Mouse (Mus musculus): ENCODE results near the gene Serpinh1. TPM values are rescaled to one million over a fixed set of nuclear protein-coding genes. Genes with fewer than 3 reads are reported as not detected.

Serpinh1 gene
- polyA plus RNA-seq, 1 experiment from 2014 or later = 102 TPM

DNA sequence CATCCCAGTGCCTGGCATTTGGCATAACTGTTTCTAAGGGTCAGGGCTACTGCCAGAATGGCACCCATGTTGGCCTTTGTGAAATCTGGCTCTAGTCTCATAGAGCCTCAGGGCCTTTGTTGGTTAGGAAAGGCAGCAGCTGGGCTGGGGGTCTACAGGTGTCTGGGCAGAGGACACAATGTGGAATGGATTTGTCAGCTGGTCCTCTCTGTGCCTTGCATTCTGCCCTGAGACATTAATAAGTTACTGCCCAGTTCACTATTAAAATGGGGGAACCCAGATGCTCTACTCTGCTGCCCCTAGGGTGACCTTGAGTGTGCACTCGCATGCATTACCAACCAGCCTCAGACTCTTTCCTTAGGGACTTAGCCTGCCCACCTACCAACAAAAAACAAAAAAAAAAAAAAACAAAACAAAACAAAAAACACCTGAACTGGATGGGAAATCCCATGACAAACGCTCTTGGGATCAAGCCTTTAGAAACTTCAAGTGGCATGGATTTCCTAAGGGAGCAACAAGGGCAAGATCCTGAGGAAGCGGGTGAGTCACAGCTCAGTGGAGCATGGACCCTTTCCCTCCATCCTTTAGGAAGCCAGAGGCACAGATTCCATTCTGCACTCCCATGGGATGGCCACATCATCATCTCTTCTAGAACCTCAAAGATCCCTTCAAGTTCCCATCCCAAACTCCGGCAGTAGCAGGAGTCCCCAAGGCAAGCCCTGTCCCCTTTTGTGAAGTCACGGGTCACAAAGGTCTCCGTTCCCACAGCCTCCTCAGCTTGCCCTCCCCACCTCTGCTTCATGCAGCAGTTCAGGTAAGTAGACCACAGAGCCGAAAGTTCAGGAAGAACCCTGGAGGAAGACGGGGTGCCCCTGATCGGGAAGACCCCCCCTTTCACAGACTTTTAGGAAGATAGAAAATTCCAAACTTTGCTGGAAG lies 3.0 kb downstream of the Serpinh1 start:
- Histone ChIP-seq H3K9me3 (replicated peaks; ENCODE audit: control insufficient read depth, low read length) (no peaks in the 10 kb centered on the region), H3K4me1 (ENCODE audit: control insufficient read depth, insufficient read depth, low read length) (peaks cover 27% of the 10 kb centered on the region), H3K9ac (ENCODE audit: low read length) (peak overlapping the region; percentile 64; the same call in 1 of the 2 replicates), H3K36me3 (ENCODE audit: control insufficient read depth, insufficient read depth, low read length) (peaks cover 31% of the 10 kb centered on the region), H3K27me3 (replicated peaks; ENCODE audit: control insufficient read depth, insufficient read depth, low read length) (no peaks in the 10 kb centered on the region), H3K4me2 (ENCODE audit: low read length) (peak overlapping the region; percentile 74), H3K27ac (ENCODE audit: low read depth, low read length) (no peak overlapping the region), H3K4me3 (ENCODE audit: low read depth, low read length) (no peak overlapping the region)
- DNase-seq (ENCODE audit: low spot score) (no peak), ATAC-seq (no peak)
- WGBS = 82% methylated on average over 9 of the region's 9 CpGs

DNA sequence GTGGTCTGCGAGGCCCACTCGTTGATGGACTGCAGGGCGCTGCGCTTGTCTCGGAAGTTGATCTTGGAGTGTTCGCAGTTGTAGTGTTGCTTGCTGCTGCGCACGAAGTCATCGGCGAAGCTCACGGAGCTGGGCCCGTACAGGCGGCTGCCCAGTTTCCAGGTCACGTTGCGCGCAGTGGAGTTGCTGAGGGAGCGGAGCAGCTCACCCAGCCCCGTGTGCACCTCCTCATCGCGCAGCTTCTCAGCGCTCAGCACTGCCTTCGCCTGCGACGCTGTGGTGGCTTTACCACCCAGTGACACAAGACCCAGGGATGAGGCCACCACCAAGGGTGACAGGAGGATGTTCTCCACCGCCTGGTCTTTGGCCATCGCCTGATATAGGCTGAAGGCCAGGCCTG lies 4.2 kb downstream of the Serpinh1 start:
- Histone ChIP-seq H3K4me2 (ENCODE audit: low read length) (no peak overlapping the region), H3K27me3 (replicated peaks; ENCODE audit: control insufficient read depth, insufficient read depth, low read length) (no peaks in the 10 kb centered on the region), H3K9me3 (replicated peaks; ENCODE audit: control insufficient read depth, low read length) (no peaks in the 10 kb centered on the region), H3K4me1 (ENCODE audit: control insufficient read depth, insufficient read depth, low read length) (peaks cover 25% of the 10 kb centered on the region), H3K36me3 (ENCODE audit: control insufficient read depth, insufficient read depth, low read length) (peaks cover 42% of the 10 kb centered on the region), H3K4me3 (ENCODE audit: low read depth, low read length) (no peak overlapping the region), H3K9ac (ENCODE audit: low read length) (no peak overlapping the region), H3K27ac (ENCODE audit: low read depth, low read length) (no peak overlapping the region)
- DNase-seq (ENCODE audit: low spot score) (no peak), ATAC-seq (no peak)
- WGBS = 96% methylated on average over 26 of the region's 26 CpGs

DNA sequence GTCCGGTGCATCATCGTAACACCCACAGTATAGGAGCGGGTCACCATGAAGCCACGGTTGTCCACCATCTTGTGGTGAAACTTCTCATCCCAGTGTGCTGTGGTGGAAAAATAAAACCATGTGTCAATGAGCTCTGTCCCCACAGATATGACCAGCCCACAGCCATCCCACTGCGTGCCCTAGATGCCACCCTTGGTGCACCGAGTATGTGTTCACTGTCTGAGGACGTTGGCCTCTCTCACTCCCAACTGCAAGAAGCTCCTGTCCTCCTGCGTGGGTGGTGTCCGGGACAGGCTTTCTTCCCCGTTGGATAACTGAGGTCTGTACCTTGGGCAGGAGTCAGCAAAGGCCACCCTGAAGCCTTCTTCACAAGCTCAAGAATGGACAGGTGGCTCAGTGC lies 5.8 kb downstream of the Serpinh1 start:
- DNase-seq (ENCODE audit: low spot score) (no peak), ATAC-seq (no peak)
- Histone ChIP-seq H3K9ac (ENCODE audit: low read length) (no peak overlapping the region), H3K9me3 (replicated peaks; ENCODE audit: control insufficient read depth, low read length) (no peaks in the 10 kb centered on the region), H3K36me3 (ENCODE audit: control insufficient read depth, insufficient read depth, low read length) (peaks cover 48% of the 10 kb centered on the region), H3K4me2 (ENCODE audit: low read length) (no peak overlapping the region), H3K27me3 (replicated peaks; ENCODE audit: control insufficient read depth, insufficient read depth, low read length) (no peaks in the 10 kb centered on the region), H3K27ac (ENCODE audit: low read depth, low read length) (no peak overlapping the region), H3K4me3 (ENCODE audit: low read depth, low read length) (no peak overlapping the region), H3K4me1 (ENCODE audit: control insufficient read depth, insufficient read depth, low read length) (peaks cover 14% of the 10 kb centered on the region; the same call in 1 of the 2 replicates)
- WGBS = 96% methylated on average over 10 of the region's 10 CpGs

DNA sequence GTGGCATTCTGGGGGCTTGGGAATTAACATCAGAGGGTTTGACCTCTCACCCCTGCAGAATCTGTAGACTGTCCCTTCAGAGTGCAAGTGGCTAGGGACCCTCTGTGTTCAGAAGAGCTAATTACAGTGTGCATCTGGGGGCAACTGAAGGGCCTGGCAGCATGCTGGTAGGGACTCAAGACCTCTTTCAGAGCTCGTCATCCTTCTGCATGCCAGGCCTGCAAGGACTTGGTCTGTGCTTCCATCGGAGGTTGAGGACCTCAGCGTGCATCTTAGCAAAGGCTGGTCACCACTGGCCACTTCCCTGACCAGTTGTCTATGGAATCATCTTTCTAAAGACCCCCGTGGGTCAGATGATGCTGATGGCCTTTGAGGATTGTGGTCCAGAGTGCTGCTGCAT lies 9.5 kb downstream of the Serpinh1 start:
- H3K9me3 ChIP-seq (replicated peaks; ENCODE audit: control insufficient read depth, low read length) = no peaks in the 10 kb centered on the region
- 83% methylated on average over 4 of the region's 4 CpGs for WGBS
- H3K4me3 ChIP-seq (ENCODE audit: low read depth, low read length) = no peak overlapping the region
- DNase-seq (ENCODE audit: low spot score) (no peak), ATAC-seq (no peak)
- H3K4me2 ChIP-seq (ENCODE audit: low read length) = no peak overlapping the region
- no peaks in the 10 kb centered on the region for H3K27me3 ChIP-seq (replicated peaks; ENCODE audit: control insufficient read depth, insufficient read depth, low read length)
- H3K36me3 ChIP-seq (ENCODE audit: control insufficient read depth, insufficient read depth, low read length) = peaks cover 42% of the 10 kb centered on the region
- no peaks in the 10 kb centered on the region for H3K4me1 ChIP-seq (ENCODE audit: control insufficient read depth, insufficient read depth, low read length)
- no peak overlapping the region for H3K9ac ChIP-seq (ENCODE audit: low read length)
- H3K27ac ChIP-seq (ENCODE audit: low read depth, low read length) = no peak overlapping the region

DNA sequence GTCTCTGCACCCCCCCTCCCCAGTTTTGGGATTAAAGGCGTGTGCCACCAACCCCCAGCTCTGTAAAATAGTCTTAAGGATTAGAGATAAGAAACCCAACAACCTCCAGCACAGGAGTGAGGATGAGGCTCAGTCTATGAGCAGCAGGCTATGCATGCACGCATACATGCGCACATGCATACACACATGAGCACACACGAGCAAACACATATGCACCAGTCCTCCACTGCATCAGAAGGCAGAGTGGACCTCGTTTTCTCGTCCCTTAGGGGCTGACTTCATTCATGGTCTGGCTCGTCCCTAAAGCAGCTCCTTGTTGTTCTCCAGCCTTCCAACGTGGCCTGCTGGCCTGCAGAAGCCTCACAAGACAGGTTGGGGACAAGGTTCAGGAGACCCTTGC lies 12.3 kb downstream of the Serpinh1 start:
- no peak overlapping the region for H3K4me3 ChIP-seq (ENCODE audit: low read depth, low read length)
- no peak overlapping the region for H3K27ac ChIP-seq (ENCODE audit: low read depth, low read length)
- WGBS = 85% methylated on average over 8 of the region's 8 CpGs
- peaks cover 37% of the 10 kb centered on the region for H3K36me3 ChIP-seq (ENCODE audit: control insufficient read depth, insufficient read depth, low read length)
- DNase-seq (ENCODE audit: low spot score) (no peak), ATAC-seq (no peak)
- no peaks in the 10 kb centered on the region for H3K4me1 ChIP-seq (ENCODE audit: control insufficient read depth, insufficient read depth, low read length)
- no peak overlapping the region for H3K4me2 ChIP-seq (ENCODE audit: low read length)
- H3K27me3 ChIP-seq (replicated peaks; ENCODE audit: control insufficient read depth, insufficient read depth, low read length) = no peaks in the 10 kb centered on the region
- no peak overlapping the region for H3K9ac ChIP-seq (ENCODE audit: low read length)
- no peaks in the 10 kb centered on the region for H3K9me3 ChIP-seq (replicated peaks; ENCODE audit: control insufficient read depth, low read length)

DNA sequence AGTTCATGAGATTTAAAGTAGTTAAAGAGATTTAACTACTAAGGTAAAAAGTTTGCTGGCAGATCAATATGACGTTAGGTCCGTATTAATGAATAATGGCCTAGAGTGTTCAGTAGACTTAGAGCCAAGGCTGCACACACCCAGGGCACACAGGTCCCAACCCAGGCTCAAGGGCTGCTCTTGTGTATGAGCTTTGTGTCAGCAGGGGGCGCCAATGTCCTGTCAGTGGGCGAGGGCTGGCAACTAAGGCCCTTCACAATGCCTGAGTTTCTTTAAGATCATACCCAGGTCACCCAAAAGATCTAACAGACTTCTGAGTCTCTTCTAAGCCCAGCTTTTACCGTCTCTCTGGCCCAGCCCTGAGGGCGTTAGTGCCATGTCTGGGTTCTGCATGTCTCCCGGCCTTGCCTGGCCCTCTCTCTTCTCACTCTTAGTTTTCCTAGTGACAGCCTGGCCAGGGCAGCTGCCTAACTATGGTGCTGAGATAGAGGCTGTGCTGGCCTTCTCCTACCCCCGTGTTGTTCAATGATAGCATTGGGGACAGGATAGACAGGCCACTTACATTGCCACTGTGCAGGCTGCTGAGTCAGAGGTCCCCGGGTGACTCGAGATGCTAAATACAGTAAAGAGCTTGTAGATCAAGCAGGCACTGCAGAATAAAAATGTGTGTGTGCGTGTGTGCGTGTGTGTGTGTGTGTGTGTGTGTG lies 20.1 kb downstream of the Serpinh1 start:
- DNase-seq (ENCODE audit: low spot score) (peak; percentile 80), ATAC-seq (peak; percentile 68)
- Histone ChIP-seq H3K4me1 (ENCODE audit: control insufficient read depth, insufficient read depth, low read length) (no peaks in the 10 kb centered on the region), H3K4me3 (ENCODE audit: low read depth, low read length) (no peak overlapping the region), H3K36me3 (ENCODE audit: control insufficient read depth, insufficient read depth, low read length) (peaks cover 22% of the 10 kb centered on the region), H3K9ac (ENCODE audit: low read length) (no peak overlapping the region), H3K27me3 (replicated peaks; ENCODE audit: control insufficient read depth, insufficient read depth, low read length) (no peaks in the 10 kb centered on the region), H3K9me3 (replicated peaks; ENCODE audit: control insufficient read depth, low read length) (no peaks in the 10 kb centered on the region), H3K27ac (ENCODE audit: low read depth, low read length) (no peak overlapping the region), H3K4me2 (ENCODE audit: low read length) (no peak overlapping the region)
- 48% methylated on average over 12 of the region's 12 CpGs for WGBS

DNA sequence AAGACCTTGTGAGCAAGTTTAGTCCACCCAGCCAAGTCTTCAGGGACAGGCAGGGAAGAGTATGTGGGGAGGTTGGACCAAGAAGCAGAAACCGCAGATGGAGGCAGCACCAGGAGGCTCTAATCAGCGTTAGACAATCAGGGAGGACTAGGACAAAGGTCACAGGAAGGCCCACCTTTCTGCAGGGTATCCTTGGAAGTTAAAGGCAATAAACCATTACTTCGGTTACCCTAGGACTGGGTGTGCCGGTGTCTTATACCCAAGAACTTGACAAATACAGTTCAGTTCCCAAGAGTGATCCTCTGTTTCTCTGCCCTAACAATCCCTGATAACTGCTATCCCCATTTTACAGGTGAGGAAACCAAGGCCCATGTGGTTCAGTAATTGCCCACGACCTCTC lies 23.0 kb downstream of the Serpinh1 start:
- no peak overlapping the region for H3K4me3 ChIP-seq (ENCODE audit: low read depth, low read length)
- DNase-seq (ENCODE audit: low spot score) (no peak), ATAC-seq (no peak)
- no peak overlapping the region for H3K9ac ChIP-seq (ENCODE audit: low read length)
- H3K4me1 ChIP-seq (ENCODE audit: control insufficient read depth, insufficient read depth, low read length) = no peaks in the 10 kb centered on the region
- no peak overlapping the region for H3K27ac ChIP-seq (ENCODE audit: low read depth, low read length)
- H3K27me3 ChIP-seq (replicated peaks; ENCODE audit: control insufficient read depth, insufficient read depth, low read length) = no peaks in the 10 kb centered on the region
- H3K9me3 ChIP-seq (replicated peaks; ENCODE audit: control insufficient read depth, low read length) = no peaks in the 10 kb centered on the region
- WGBS = 88% methylated on average over 5 of the region's 5 CpGs
- no peak overlapping the region for H3K4me2 ChIP-seq (ENCODE audit: low read length)
- H3K36me3 ChIP-seq (ENCODE audit: control insufficient read depth, insufficient read depth, low read length) = no peaks in the 10 kb centered on the region

DNA sequence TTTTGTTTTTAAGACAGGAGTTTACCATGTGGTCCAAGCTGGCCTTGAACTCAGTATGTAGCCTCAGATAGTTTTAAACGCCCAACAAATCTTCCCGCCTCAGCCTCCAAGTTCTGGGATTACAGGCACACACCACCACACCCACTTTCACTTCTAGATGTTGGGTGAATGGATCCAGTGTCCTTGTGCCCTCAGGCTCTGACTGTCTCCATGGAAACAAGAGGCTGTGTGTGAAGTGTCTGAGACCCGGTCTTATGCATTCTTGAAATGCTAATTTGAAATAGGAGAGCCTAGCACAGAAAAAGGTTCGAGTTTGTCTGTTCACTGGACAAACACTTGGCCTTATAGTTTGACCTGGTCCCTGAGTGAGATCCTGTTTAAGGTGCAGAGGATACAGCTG lies 24.2 kb downstream of the Serpinh1 start:
- peak; percentile 20 for DNase-seq (ENCODE audit: low spot score)
- Histone ChIP-seq H3K27me3 (replicated peaks; ENCODE audit: control insufficient read depth, insufficient read depth, low read length) (no peaks in the 10 kb centered on the region), H3K36me3 (ENCODE audit: control insufficient read depth, insufficient read depth, low read length) (0 out of 2 replicates have a peak, but pooled peaks cover 4% of the 10 kb centered on the region), H3K4me1 (ENCODE audit: control insufficient read depth, insufficient read depth, low read length) (no peaks in the 10 kb centered on the region), H3K9me3 (replicated peaks; ENCODE audit: control insufficient read depth, low read length) (no peaks in the 10 kb centered on the region), H3K4me3 (ENCODE audit: low read depth, low read length) (no peak overlapping the region), H3K9ac (ENCODE audit: low read length) (no peak overlapping the region), H3K4me2 (ENCODE audit: low read length) (no peak overlapping the region), H3K27ac (ENCODE audit: low read depth, low read length) (no peak overlapping the region)
- whole genome bisulfite sequencing = 36% methylated on average over 4 of the region's 4 CpGs
- ATAC-seq = no peak

DNA sequence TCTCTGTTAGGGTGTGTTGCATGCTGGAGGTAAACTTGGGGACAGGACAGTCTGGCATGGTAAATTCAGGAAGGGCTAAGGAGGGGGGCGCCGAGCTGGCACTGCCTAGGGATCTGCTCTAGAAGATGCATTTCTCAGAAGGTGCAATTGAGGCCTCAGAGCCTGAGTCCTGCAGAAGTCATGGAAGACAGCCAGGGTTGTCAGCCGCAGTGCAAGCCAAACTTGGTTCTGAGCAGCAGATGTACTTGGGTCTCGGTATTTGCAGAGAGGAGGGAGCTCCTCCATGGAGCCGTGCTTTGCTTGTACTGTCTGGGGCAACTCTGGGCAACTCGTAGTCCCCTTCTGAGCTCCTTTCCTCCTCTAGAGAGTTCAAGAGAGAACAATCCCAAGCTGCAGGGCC lies 26.9 kb downstream of the Serpinh1 start:
- H3K9ac ChIP-seq (ENCODE audit: low read length) = no peak overlapping the region
- 78% methylated on average over 6 of the region's 6 CpGs for WGBS

More for the DNA sequence above, 26.9 kb downstream of the Serpinh1 start:
- Histone ChIP-seq H3K4me3 (ENCODE audit: low read depth, low read length) (no peak overlapping the region), H3K27me3 (replicated peaks; ENCODE audit: control insufficient read depth, insufficient read depth, low read length) (no peaks in the 10 kb centered on the region), H3K4me1 (ENCODE audit: control insufficient read depth, insufficient read depth, low read length) (no peaks in the 10 kb centered on the region), H3K4me2 (ENCODE audit: low read length) (no peak overlapping the region), H3K36me3 (ENCODE audit: control insufficient read depth, insufficient read depth, low read length) (peaks cover 16% of the 10 kb centered on the region; the same call in 1 of the 2 replicates), H3K27ac (ENCODE audit: low read depth, low read length) (no peak overlapping the region), H3K9me3 (replicated peaks; ENCODE audit: control insufficient read depth, low read length) (no peaks in the 10 kb centered on the region)
- ATAC-seq (no peak), DNase-seq (ENCODE audit: low spot score) (no peak)

All from forebrain, embryonic 14.5 days (tissue).